Mouse (Mus musculus) cerebellum, adult 9-10 months (tissue): ENCODE measurements at regions not wholly inside any gene's neighbourhood (a gene's known extent, or its start where the extent isn't known, plus 50 kb on each side); places are given as distances from the start of the nearest gene placed in this dataset.

ENCODE experiments used
- DNase-seq: peaks from one replicate; pipeline ENCODE4 v3.0.0; 2022

DNA sequence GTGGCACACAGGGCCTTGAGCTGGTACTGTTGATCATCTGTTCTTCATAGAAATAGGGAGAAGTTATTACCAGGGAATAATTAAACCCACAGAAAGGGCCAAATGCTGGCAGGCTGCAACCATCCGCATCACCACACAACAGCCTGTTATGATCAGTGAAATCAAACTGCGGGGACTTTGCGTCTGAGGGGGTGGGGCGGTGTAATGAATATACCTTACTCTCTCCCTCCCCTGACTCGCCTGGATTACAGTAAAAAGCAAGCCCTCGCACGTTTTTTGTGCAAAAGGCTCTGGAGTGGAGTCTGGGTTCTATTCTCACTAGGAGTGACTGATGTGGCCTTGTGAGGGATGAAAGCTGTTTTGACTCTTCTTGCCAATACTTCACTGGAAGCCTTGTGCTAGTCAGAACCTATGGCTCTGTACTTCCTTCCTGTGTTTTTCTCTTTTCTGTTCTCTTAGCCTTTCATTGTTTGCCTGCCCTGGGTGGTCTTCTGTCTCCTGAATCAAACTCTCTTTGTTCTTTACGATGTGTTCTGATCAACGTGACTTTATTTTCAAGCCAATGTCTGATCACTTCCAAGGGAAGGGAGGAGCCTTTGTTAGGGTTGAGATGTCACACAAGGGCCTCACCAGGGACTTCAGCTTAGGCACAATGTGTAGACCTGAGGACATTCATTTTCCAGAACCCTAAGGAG is 172.4 kb downstream of the Dact1 start:
- no peak for DNase-seq

GRCm38 (mm10) chr12:71482619-71483018 is 172.9 kb downstream of the Dact1 start:
- DNase-seq: no peak

DNA sequence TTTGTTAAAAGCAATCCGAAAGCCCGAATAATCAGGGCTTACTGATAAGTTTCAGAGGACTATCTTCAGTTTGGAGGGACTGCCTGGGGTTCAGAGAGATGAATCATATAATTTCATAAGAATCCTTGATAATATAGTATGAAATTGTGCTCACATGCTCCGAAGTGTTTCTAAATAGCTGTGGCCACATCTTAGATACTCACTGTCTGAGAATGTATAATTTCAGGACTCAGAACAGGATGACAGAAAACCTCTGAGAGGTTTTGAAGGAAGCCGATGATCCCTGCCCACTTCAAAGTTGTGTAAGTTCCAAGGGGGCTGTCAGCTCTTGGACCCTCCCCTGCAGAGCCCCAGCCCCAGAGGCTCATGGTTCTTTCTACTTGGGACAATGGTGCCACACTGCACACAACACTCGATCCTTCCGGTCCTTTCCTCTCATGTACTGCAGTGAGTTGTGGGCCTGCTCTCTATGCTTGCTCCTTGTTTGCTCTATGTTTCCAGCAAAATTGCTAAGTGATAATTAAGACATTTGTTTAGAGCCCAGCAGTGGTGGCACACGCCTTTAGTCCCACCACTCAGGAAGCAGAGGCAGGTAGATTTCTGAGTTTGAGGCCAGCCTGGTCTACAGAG is 174.0 kb downstream of the Dact1 start:
- no peak for DNase-seq

DNA sequence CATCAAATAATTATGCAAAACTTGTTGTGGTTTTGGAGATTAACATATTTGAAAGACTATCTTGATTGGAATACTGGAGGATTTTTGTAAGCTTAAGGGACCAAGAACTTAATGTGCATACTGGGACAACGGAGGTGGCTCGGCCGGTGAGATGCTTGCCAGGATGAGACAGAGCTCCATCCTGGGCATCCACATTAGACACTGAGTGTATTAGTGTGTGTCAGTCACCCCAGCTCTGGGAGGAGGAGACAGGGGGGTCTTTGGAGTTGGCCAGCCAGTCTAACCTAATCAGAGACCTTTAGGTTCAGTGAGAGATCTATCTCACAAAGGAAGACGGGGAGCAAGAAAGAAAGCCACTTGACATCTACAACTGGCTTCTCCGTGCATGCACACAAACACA is 174.6 kb downstream of the Dact1 start:
- no peak for DNase-seq

DNA sequence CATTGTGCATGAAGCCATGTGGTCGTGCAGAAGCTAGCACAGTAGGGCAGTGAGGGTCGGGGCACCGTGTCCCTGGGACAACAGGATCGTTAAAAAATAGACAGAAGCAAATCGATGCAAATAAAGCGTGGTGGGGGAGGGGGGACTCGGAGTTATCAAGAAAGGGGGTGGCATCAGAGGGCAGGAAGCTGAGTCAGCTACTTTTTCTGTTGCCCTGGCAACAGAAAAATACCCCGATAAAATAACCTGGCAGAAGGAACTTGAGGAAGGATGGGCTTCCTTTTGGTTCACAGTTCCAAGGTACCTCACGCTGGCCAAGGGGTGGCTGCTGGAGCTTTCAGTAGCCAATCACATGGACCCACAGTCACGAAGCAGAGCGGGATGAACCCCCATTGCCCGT is 176.4 kb downstream of the Dact1 start:
- no peak for DNase-seq

GRCm38 (mm10) chr12:71487591-71488435 is 178.1 kb downstream of the Dact1 start:
- no peak for DNase-seq

DNA sequence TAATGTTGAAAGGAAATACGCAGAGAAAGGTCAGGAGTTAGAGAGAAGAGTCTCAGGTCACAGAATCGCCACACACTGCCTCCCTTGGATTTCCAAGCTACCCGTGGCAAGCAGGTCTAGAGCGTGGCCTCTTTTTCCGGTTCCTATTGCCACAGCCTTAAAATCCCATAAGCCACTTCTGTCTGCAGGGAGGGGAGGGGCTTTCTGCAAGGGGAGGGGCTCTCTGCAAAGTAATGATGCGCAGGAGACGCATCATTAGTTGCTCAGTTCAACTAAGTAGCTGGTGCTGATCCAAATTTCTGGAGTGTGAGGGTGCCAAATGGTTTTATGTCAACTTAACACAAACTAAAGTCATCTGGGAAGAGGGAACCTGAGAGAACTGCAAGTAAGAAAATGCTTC is 179.6 kb downstream of the Dact1 start:
- no peak for DNase-seq

DNA sequence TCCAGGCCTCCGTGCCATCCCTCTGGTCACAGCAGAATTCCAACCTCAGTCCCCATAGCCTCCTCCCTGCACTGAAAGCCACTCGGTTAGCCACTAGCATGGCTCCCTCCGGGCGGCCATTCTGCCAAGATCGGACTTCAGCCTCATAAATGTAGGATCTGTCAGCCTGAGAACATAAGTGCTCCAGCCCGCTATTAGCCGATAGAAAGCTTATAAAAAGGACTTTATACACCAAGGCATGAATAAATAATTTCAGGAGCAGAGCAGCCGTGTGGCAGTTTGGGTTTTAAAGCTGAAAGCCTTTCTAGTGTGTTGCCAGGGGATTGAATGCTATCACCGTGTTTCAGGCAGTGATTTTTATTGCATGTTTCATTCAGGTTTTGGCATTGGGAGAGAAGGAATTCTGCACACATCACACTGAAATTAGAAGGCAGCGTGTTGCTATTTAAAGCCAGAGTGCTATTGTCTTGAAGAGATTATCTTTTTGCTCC is 185.2 kb downstream of the Dact1 start:
- DNase-seq: peak; percentile 13

- DNase-seq: peak; percentile 18
Measured at GRCm38 (mm10) chr12:71498246-71499029, 188.8 kb downstream of the Dact1 start.

DNA sequence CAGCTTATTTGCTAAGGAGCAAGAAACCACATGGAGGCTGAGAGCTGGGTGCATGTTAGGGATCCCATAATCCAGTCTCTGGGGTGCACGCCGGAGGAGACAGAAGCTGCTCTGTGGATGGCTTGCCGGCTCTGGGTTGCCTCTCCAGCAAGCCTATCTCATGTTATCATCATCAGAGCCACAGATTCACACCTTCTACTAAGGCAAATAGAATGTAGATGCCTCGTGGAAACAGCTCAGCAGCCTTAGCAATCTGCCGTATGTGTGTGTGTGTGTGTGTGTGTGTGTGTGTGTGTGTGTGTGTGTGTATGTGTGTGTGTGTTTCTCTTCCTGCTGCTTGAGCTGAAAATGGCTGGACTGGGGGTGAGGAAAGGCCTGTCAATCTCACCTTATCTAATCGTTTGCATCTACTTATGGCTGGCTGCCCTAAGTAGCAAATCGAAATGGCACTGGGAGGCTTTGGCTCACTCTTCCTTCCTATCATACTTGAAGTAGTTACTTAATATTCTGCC is 191.7 kb downstream of the Dact1 start:
- no peak for DNase-seq

DNA sequence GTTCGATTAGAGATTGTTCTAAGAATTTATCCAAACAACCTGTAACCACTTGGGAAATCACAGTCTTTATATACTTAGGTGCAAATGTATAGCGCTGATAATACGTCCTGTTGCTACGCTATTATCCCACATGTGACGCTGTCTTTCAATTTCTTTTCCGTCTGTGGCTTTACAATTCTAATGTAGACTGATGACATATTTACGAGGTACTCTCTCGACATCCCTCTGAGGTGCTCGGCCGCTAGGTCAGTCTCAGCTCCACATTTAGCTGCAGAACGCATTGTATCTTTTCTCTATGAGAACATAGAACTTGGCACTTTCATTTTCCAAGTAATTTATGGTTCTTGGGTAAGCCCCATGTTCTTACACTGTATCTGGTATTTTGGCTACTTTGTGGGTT is 193.6 kb downstream of the Dact1 start:
- no peak for DNase-seq

DNA sequence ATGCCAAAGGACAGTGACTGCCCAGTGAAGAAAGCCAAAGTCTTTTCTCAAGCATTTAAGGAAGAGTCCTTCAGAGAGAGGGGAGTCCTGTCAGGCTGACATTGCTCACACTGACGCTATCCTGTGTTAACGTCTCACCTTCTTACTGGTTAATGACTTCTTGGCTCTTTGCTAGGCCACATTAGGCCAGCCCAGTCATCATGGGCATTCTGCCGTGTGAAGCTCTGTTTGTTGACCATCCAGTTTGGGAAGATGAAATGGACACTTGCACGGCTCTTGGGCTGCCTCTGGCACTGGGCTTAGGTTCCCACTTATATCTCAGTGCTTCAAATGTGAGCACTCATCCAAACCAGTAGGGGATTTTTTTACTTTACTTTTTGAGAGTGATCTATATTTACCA is 196.5 kb downstream of the Dact1 start:
- no peak for DNase-seq

DNA sequence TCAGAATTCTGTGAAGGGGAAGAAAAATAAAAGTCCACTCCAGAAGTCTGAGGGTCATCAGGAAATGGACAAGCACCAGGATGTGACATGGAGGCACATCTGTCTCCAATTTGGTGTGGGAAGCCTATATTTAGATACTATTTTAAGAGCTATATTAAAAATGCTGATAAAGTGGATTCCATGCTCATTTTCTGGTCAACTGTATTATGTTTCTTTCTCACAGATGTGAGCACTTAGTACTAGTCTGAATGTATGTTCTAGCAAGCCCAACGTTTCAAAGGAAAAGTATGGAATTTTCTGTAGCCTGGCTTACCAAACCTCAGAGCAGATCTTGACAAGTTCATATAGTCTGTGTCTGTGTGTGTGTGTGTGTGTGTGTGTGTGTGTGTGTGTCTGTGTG is 197.0 kb downstream of the Dact1 start:
- no peak for DNase-seq

GRCm38 (mm10) chr12:71512915-71513612 is 203.4 kb downstream of the Dact1 start:
- DNase-seq: peak; percentile 27

DNA sequence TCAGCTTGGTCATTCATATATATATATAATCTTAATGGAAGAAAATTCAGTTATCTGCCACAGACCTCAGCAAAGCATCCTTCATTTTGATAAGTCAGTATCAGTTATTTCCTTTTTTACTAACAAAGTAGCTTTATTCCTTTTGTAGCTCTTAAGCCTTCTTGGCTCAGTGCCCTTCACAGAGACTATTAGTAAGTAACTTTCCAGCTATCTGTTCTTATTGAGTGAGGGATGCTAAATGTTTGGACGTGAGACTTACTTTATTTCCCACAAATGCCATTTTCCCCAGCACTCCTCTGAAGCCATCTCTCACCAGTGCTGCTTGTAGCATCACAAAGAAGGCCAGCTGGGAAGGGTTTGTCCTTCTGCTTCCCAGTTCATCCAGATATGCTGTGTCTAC is 209.8 kb downstream of the Dact1 start:
- DNase-seq: no peak

DNA sequence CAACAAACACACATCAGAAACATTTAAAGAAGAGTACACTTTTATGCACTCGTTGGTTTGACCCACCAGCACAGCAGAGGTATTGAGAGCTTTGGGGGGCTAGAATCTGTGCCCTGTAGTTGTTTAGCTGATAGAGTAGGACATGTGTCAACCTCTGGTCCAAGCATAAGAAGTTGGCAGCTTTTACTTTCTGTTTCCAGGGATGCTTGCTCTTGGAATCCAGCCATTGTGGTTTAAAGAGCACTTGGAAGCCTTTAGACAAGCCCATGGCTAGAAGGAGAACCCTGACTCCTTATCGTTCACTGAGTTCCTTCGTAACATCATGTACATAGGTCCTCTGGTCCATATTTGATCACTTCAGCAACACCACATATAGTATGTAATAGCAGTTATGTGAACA is 212.3 kb downstream of the Dact1 start:
- DNase-seq: no peak

DNA sequence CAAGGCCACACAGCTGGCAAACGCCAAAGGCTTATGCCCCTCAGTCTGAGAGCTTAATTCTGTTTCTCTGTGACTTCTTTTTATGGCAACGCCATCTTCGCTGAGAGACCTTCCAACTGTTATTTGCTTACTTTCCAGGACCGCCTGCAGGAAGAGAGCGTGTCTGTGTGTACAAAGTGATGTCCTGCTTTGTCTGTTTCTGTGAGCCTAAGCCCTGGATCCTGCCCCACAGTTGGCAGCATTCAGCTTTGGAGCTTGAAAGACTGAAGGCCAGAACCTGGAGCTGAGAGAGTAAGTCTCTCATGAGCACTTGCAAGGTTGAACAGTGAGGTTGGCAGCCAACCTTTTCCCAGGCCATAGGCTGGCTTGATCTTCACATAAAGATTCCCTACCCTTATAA is 212.8 kb downstream of the Dact1 start:
- DNase-seq: peak; percentile 41

DNA sequence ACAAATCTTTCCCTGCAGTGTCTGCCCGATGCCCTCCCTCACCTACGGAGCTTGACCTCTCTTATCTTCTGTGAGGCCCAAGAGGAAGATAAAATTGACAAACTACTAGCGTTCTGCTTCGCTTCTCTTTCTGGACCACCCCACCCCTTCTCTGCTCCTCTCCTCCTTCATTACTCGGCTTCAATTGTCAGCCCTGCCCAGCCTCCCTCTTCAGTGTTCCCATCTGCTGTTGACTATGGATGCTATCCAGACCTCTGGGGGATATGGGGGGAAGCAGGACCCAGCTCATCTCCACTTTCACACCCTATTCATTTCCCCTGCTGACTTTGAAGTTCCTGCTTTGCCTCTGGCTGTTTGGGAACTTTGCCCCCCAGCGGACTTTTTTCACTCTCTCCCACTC is 214.5 kb downstream of the Dact1 start:
- no peak for DNase-seq

- no peak for DNase-seq
Measured at GRCm38 (mm10) chr12:71525255-71525927, 215.7 kb downstream of the Dact1 start.

DNA sequence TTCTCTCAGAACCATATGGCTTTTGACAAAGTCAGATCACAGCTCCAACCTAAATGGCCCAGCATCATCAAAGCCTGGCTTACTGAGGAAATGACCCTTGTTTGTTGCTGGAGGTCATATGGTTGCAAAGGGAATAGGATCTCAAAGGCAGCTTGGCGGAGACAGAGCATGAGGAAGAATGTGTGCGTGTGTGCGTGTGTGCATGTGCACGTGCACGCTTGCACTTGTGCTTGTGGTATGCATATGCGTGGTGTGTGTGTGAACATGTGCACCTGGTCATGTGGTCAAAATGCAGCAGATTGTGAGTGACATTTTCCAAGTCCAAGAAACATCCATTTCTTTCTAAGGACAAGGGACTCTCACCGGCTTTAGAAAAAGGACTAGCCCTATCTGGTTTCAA is 216.9 kb downstream of the Dact1 start:
- no peak for DNase-seq

- DNase-seq: no peak
Measured at GRCm38 (mm10) chr12:71532161-71532560, 222.5 kb downstream of the Dact1 start.
